Mouse (Mus musculus) fibroblast of lung, adult 2 months (primary cell): ENCODE results near the gene Ndufa6.
"Not testable (repeated sequence)": the region's sequence is repeated elsewhere in the genome, so short reads cannot be mapped to it uniquely, and the experiment has no call there.

ENCODE experiments used
- DNase-seq: peaks from one replicate; pipeline ENCODE4 v3.0.0-alpha.2; 2011; ENCODE audit warnings: low read depth

Gene Ndufa6

DNA sequence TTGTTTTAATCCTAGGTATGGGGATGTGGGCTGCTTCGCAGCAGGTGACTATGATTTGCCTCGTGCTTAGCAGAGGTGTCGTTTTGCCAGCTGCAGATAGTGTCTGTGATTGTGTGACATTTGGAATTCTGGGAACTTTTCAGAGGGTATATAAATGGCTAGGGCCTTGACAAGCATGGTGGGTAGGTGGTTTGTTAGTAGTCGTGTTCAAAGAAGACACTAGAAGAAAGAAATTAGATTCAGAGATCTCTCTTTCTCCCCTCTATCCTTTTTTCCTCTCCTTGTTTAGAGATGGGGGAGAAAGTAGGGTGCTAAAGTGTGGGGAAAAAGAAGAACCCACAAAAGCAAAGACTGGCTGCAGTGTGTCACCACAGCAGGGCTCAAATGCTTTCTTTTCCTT is 14.0 kb upstream of the Ndufa6 start:
- DNase-seq, result no peak

DNA sequence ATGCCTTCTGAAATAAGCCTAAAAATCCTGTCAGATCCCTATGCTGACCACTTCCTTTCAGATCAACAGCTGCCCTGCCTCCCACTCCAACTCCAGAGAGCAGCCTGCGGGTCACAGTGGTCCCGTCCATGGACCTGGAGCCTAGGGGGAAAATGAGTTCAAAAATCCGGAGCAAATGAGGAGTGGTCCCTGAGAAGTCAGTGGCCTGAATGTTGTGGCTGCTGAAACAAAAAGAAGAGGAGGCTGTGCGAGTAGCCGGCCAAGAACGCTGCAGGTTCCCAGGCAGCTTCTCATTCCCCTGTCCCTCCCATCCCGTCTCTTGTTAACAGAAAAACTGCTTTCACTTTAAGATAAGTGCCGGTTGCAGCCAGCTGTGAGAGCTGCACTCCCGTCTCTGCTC is 10.4 kb upstream of the Ndufa6 start:
- not testable (repeated sequence) for DNase-seq

DNA sequence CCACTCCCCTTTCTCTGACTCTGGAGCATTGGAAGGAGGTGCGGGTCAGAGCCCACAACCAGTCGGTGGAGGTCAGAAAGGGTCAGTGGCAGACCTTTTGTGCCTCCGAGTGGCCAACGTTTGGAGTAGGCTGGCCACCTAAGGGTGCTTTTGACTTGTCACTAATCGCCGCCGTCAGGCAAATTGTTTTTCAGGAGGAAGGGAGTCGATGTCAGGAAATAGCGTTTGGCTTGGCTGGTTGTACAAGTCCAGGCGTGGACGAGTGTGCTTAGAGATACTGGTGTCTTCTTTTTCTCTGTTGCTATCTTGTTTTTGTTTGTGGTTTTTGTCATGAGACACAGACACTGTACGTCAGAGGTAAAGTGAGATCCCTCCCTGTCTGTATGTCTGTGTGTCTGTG is 9.7 kb upstream of the Ndufa6 start:
- not testable (repeated sequence) for DNase-seq

DNA sequence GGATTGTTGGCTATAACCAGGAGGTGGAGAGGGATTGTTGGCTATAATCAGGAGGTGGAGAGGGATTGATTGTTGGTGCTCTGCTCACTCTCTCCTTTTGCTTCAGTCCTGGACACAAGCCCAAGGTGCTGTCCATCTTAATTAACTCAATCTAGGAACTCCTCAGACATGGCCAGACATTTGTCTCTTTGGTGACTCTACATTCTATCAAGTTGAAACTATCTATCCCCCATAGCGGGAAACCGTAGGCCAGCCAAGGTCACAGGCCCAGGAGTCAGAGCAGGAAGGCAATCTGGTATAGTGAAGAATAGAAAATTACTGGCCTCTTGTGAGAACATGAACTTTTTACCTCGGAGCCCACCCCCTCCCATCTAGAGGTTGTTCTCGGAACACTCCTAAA is 8.1 kb upstream of the Ndufa6 start:
- DNase-seq, result no peak

DNA sequence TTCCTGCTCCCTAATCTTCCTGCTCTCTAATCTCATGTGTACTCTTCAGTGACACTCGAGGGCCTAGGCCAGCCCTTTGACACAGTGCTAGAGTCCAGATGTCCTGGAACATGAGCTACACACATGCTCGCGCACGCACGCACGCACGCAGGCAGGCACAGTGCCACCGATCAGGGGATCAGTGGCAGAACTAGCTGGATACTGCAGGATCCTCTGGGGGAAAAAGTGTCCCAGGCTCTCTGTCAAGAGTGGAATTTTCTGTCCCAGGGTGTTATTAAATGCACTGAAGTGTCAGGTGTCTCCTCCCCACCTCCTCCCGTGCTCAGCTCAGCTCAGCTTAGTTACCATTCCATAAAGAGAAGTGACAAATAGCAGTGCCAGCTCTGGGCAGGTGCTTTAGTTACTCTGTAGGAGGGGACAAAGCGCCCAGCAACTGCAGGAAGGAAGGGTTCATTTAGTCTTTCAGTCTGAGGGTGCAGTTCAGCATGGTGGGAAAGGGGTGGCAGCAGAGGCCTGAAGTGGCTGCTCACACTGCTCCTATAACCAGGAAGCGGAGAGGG is 7.4 kb upstream of the Ndufa6 start:
- DNase-seq, result no peak

DNA sequence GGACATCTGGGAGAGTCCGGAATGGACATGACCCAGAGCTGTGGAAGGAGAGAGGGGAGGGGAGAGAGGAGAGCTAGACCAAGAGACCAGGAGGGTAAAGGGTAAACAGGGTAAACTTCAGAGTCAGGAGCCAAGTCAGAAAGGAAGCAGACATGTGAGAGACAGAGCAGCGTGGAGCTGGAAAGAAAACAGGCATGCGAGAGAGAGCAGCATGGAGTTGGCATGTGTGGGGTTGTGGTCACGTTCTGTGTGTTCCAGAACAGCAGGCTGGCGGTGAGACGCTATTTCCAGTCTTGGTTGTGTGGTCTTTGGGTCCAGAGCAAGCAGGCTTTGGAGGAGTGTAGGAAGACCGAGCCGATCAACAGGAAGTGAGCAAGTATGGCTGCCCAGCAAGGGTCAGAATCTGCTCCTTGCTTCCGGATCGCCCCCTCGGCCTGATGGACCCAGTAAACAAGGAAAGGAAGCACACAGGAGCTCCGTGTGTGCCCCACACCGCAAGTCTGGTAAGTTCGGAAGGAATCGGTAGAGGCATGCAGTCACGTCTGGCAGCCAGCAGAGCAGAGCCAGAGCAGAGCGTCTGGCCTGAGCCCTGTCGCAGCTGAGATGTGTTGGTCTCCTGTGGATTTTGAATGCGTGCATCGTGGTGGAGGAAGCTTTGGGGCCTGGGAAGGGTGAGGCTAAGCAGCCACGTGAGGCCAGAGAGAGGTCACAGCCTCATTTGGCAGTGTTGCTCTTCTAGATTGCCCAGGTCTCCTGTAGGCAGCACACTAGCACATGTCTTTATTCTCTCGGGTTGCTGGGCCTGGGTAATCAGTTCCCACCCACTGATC is 4.5 kb upstream of the Ndufa6 start:
- no peak for DNase-seq

DNA sequence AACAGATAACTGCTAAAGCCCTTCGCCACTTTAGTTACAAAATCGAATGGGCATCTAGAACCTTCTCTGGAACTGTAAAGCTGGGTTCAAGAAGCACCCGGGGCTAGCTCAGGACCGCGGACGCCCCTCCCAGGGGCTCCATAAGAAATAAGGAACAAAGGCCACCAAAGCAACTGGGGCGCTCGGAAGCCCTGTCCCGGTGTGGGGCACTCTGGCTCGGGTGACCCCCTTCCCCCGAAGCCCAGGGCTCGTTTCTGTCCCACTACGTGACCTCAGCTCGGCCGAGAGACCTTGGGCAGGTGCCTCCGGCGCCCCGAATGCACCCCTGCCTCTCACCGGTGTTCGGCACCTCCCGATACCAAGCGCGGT is 393 bp downstream of the Ndufa6 start:
- no peak for DNase-seq

DNA sequence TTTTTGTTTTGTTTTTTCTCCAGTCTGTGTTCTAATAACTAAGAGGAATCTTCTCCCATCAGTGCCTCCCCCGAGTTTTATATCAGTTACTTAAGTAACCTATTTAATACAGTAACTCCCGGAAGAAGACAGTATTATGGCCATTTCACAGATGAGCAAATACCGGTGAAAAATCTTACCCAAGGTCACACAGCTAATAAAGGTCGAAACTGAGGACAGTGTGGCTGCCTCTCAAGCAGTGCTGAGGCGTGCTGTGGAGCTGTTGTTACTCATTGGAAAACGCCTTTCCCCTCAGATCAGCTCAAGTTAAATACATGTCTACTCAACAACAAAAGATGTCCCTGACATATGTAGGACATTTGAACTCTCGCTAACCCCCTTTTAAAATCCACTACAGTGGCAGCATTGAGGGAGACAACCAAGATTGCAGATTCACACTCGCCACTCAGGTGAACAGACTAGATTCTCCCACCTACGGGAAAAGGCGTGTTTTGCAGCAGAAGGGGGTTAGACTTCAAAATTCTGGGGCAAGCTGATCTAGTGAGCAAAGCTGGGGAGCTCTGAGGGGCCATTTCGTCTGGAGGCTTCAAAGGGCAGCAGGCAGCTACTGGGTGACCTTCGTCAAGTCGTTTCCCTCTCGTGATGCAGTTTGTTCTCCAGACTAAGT is 911 bp downstream of the Ndufa6 start:
- no peak for DNase-seq

DNA sequence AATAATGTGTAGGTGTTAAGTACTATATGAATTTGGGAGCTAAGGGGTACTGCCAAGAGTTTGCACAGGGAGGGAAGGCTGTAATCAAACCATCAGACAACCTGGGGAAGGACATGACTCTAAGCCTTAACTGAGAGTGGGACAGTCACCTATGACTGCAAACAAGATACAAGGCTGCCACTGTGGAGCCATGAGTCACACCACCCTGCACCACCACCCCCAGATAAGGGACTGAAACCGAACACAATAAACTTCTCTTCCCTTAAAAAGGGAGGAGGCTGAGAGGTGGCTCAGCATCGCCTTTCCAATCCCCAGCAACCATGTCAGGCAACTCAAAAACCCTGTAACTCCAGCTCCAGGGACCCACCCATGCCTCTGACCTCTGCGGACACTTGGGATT is 2.6 kb downstream of the Ndufa6 start:
- no peak for DNase-seq

DNA sequence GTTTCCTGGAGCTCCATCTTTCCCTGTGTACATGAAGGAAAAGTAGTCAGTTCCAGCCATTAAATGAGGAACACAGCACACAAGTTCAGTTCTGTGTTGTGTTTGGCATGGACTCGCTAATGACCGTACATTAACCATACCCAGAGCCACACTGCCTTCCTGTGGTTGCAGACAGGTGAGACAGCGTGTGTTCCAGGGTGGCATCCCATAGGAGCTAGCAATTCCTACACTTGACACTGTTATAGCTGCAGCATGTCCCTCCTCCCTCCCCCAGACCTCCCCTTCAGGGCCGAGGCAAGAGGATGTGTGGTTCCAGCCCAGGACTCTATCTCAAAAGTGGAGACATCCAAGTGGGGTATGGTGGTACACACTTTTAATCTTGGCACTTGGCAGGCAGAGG is 3.8 kb downstream of the Ndufa6 start:
- no peak for DNase-seq

DNA sequence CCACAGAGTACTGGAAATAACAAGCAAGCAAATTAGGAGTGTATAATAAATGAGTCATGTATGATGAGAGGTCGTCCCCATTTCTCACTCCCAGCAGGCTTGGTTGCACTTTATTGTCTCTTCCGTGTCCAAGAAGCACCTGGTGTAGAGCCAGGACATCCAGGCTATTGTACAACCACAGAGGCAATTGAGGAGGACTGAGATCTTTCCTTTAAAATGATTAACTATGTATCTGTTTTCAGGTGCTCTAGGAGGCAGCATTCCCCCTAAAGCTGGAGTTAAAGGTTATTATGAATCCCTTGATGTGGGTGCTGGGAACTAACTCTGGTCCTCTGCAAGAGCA is 5.2 kb downstream of the Ndufa6 start:
- DNase-seq, result no peak

DNA sequence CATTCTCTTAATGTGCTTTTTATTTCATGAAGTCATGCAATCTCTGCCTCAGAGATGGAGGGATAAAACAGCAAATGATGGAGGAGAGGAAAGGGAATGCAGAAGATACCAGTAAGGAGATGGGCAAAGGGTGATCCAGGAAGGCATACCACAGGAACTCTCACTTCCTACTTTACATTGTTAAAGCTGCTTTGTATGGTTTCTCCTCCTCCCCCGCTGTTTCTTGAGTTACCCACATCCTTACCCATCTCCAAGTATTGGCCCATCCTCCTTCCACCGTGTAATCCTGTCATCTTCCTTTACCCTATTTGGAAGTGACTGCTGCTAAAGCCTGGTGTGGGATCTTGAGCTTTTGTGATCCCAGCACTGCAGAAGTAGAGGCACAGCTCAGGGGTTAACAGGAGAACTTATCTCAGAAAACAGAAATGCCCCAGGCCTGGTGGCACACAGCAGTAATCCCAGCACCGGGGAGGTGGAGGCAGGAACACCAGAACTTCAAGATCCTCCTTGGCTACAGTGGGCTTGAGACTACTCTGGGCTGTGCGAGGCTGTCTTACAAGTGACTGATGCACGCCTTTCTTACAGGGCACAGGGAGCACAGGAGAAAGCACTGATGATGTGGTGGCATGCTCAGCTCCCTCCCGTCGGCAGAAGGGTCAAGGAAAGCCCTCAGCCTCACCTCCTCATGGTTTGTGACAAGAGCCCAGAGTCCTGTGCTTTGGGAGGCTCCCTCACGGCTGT is 5.7 kb downstream of the Ndufa6 start:
- no peak for DNase-seq

DNA sequence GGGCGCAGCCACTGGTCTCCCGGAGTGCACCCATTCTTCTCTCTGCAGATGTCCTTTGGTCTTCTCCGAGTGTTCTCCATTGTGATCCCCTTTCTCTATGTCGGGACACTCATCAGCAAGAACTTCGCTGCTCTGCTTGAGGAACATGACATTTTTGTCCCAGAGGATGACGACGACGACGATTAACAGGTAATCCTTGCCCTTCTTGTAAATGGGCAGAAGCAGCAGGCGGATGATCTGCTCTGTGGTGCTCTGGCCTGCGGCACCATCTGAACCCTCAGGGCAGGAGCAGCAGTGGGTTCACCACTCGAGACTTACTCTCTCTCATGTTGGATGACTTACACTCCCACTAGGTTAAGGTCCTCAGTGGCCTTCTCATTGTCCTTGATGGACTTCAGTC is 6.3 kb downstream of the Ndufa6 start:
- DNase-seq, result no peak

DNA sequence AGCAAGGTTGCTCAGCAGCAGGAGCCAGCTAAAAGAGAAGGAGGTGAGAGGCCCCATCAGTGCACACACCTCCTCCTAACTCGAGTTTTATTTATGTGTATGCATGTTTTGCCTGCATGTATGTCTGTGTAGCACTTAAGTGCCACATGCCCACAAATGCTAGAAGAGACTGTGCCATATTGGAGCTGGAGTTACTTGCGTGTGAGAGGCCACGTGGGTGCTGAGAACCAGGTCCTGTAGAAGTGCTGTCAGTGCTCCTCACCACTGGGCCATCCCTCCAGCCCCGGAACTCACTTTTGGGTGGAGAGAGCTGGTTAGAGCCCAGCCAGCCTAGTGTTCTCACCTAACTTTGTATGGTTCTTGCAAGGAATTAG is 6.8 kb downstream of the Ndufa6 start:
- DNase-seq, result no peak

DNA sequence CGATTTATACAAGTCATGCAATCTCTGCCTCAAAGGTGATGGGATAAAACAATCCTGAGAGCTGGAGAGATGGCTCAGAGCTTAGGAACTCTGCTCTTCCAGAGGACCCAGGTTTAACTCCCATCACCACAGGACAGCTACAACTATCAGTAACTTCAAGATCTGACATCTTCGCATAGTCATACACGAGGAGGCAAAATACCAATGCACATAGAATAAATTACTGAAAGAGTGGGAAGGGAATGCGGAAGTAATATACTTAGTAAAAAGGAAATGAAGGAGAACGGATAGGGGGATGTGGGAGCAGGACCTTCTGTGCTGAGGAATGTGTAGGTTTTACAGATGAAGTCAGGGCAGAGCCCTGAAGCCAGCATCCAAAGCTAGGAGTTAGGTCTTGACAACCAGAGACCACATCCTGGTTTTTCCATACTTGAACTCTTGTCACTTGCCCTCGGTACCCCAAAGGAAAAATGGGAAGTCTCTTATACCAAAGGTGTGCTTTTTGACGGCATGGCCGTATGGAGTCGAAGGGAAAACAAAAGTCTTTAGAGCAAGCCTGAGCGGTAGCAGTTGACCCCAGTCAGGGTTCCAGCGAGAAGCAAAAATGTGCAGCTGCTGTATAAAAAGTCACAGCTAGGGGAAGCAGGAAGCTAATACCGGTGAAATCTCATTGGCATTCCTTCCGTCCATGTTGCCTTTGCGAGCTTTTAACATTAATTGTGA is 7.4 kb downstream of the Ndufa6 start:
- no peak for DNase-seq

DNA sequence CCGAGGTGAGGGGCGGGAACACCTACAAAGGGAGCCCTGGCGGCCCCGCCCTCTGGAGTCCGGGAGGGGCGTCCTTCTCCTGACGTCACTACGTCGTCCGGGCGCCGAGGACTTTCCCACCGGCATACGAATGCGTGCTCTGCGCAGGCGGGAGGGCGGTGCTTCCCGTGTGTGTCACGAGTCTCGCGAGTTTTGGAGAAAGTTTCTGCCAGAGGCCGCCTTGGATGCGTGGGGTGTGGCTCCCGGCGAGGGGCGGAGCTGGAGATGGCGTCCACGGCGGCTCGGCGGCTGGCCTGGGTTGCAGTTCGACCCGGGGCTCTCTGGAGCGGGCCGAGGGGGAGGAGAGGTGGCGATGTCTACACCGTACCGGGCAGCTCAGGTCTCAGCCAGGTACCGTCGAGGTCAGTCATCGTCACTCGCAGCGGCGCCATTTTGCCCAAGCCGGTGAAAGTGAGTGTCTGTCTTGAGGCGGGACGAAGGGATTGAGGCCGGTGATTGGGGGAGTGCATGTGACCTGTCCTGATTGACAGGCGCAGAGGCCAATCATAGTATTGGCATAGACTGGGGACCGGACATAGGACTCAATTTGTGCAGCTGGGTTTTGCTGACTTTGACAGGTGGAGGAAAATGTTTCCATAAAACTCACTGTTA is 8.2 kb downstream of the Ndufa6 start:
- peak; percentile 96 for DNase-seq

DNA sequence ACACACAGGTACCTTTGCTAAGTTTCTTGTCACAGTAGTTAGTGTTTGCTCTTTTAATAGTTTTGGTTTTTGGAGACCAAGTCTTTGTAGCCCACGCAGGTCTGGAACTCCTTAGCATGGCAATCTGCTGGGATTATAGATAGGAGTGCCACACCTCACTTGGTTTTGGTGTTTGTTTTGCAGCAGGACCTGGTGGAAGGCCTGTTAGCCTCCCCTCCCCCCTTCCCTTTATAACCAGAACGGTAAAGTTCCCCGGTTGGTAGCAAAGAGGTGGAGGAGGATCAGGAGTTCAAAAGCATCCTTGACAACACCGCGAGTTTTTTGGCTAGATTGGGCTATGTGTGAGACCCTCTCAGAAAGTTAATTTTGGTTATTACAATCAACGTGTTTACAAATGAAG is 9.2 kb downstream of the Ndufa6 start:
- no peak for DNase-seq

DNA sequence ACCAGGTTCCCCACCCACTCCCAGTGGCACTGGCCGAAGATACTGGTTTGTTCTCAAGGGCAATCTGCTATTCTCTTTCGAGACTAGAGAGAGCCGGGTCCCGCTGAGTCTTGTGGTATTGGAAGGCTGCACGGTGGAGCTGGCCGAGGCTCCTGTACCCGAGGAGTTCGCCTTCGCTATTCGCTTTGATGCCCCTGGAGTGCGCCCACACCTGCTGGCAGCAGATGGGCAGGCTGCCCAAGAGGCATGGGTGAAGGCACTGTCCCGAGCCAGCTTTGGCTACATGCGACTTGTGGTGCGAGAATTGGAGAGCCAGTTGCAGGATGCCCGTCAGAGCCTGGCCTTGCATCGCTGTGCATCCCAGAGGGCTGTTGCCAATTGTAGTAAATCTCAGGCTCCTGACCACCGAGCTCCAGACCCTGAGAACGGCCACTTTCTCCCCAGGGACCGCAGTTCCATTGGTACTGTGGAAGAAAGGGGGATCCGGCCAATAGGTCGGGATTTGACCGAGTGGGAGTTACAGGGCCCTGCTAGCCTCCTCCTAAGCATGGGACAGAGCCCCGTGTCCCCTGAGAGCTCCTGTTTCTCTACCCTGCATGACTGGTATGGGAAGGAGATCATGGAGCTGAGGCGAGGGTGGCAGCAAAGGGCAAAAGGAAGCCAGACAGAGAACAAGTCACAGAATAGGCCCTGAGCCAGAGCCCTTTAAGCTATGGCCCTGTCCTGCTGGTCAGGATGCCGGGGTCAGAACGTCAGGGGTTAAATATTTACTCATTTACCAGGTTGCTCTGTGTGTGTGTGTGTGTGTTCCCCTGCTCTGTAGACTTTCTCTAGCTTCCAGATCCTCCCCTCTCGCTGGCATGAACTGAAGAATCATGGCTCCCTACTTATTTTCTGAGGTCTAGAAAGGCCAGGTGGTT is 10.5 kb downstream of the Ndufa6 start:
- no peak for DNase-seq

DNA sequence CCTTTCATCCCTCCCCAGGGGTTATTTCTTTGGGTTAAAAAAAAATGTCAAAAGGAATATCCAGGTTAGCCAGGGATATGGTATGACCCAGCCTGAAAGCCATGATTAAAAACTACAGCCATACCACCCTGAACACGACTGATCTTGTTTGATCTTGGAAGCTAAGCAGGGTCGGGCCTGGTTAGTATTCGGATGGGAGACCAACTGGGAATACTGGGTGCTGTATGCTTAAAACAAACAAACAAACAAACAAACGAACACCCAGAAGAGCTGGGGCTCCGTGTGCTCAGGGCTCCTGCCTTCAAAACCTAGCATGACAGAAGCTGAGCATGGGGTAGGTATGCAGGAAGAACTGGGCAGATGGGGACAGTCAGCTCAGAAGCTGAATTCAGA is 11.6 kb downstream of the Ndufa6 start:
- DNase-seq, result no peak

DNA sequence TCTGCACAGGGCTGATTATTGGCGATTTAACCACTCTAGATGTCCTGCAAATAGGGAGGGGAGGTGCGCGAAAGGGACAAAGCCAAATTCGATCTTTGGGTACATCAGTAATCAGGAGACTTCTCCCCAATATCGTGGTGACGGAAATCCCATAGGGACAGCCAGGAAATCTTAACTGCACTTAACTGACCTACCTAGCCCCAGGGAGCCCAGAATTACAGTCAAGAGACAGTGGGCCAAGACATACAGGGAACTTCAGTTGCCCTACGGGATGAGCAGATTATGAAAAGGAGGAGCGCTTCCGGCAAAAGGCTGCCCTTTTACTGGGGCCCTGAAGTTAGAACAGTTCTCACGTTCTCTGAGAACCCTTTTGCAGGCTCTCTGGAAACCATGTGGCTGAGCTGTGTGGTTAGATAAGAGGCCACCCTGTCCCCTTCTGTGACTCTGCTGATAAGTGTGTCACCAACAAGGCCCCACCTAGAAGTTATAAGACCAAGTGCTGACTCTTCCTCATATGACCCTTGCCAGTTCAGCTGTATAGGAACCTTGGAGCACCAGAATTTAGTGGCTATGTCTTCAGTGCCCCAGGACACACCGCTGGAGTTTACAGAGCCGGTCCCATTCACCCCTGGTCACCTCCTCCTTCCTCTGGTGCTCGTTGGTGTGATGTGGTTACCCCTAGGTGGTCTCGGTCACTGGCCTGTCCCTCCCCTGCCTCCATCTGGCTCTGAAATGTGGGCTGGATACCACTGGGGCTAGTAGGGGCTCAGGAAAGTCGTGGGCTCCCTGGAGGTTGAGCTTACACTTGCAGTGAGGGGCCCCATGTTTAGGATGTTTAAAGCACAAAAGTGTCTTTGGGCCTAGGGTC is 12.2 kb downstream of the Ndufa6 start:
- no peak for DNase-seq
